Mouse (Mus musculus) stomach, embryonic 16.5 days (tissue): ENCODE data around the gene Rbck1. TPM values are rescaled to one million over a fixed set of nuclear protein-coding genes. Genes with fewer than 3 reads are reported as not detected.
A peak's percentile ranks its signal among the peaks of the same experiment; 100 is the strongest.

Experiments
- ATAC-seq: fragments of 200-750 bp; cut with Nextera tagmentation; 2 replicates; pipeline ENCODE4 v1.8.0; 2017; ENCODE audit warnings: moderate number of reproducible peaks, moderate TSS enrichment; ENCODE audit not compliant: insufficient read depth, low FRiP score
- H3K27ac ChIP-seq: fragments of 300-500 bp; sonication (generic); 2 replicates; pipeline ENCODE4 v1.5.1; 2014; ENCODE audit warnings: low read length
- H3K27me3 ChIP-seq: fragments of 300-500 bp; sonication (generic); 2 replicates; pipeline ENCODE4 v1.6.1; 2014; ENCODE audit warnings: low read length, control low read depth, mixed read lengths; ENCODE audit not compliant: control insufficient read depth, insufficient read depth
- H3K36me3 ChIP-seq: fragments of 300-500 bp; sonication (generic); 2 replicates; pipeline ENCODE4 v1.6.1; 2014; ENCODE audit warnings: low read length; ENCODE audit not compliant: control insufficient read depth, insufficient read depth
- H3K4me1 ChIP-seq: fragments of 300-500 bp; sonication (generic); 2 replicates; pipeline ENCODE4 v1.6.1; 2014; ENCODE audit warnings: low read length, control low read depth, mixed read lengths; ENCODE audit not compliant: control insufficient read depth, insufficient read depth
- H3K4me2 ChIP-seq: fragments of 300-500 bp; sonication (generic); 2 replicates; pipeline ENCODE4 v1.6.1; 2014; ENCODE audit warnings: low read depth, low read length, mixed read lengths
- H3K4me3 ChIP-seq: fragments of 300-500 bp; sonication (generic); replicated peaks from 2 replicates; pipeline ENCODE4 v1.5.1; 2014; ENCODE audit warnings: mild to moderate bottlenecking, low read length
- H3K9ac ChIP-seq: fragments of 300-500 bp; sonication (generic); 2 replicates; pipeline ENCODE4 v1.6.1; 2014; ENCODE audit warnings: low read length
- H3K9me3 ChIP-seq: fragments of 300-500 bp; sonication (generic); replicated peaks from 2 replicates; pipeline ENCODE4 v1.6.1; 2016; ENCODE audit warnings: low read length, control low read depth; ENCODE audit not compliant: control insufficient read depth
- WGBS: fragments of 180-500 bp; shearing (Covaris S2); extraction: QIAGEN DNeasy Blood & Tissue Kit; methylation state at CpG from one replicate; pipeline ENCODE4 v1.1.7; 2014; 5-methylcytosine and 5-hydroxymethylcytosine counted together
- polyA plus RNA-seq: library from polyadenylated mRNA; unstranded; fragments of >200 nt; fragmentation: Nextera tagmentation; extraction: Ambion mirVana; gene quantifications from 2 replicates; pipeline ENCODE4 v1.2.1, GENCODE M21; 2015

Rbck1 gene
- polyA plus RNA-seq, 1 experiment from 2014 or later: 72.6 TPM

DNA sequence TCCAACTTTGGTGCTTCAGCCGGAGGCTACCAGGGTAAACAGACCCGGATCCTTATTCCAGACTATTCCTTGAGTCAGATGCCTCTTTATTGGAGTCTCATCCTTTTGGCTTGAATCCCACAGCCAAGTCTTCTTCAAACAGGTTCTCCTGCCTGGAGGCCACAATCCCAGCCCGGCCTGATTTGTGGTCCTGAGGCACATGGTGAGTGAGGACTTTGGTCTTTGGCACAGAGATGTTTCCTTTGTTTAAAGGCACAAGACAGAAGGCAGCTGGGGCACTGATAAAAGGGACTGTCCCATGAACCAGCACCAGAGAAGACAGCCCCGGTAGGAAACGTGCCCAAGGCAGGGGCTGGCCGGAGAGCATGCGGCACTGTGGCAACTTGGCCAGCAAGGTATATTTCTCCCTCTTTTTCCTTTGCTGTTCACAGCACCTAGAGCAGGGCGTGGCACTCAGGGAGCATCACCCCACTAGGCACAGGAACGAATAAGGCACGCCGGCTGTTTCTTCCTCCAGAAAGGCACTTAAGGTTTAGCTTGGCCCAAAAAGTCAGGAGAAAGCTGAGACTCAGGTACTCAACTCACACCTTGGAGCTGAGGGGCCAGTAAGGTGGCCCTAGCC lies 5.2 kb upstream of the Rbck1 start:
- Histone ChIP-seq H3K9ac (no peak overlapping the region), H3K4me1 (peaks cover 2% of the 10 kb centered on the region; the same call in 1 of the 2 replicates), H3K4me2 (no peak overlapping the region), H3K9me3 (no peaks in the 10 kb centered on the region), H3K4me3 (no peak overlapping the region), H3K27ac (no peak overlapping the region), H3K36me3 (no peaks in the 10 kb centered on the region), H3K27me3 (no peaks in the 10 kb centered on the region)
- 82% methylated on average over 11 of the region's 11 CpGs for WGBS
- no peak for ATAC-seq

DNA sequence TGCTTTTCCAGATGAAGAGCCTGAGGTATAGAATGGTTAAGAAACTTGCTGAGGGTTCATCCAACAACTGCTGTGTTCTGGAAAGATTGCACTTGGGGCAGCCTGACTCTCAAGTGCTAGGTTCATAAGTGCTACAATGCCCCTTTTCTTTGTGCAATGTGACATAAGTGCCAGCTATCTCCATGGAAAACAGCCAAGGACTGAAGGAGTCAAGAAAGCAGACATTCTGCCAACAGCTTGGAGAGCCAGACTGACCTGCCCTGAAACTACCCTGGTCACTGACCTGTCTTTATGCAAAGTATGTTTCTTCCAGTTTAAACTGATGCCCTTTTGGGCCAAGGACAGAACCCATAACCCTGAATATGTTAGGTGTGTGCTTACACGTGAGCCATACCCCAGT lies 4.4 kb upstream of the Rbck1 start:
- H3K27ac ChIP-seq: no peak overlapping the region
- no peaks in the 10 kb centered on the region for H3K27me3 ChIP-seq
- H3K4me1 ChIP-seq: peaks cover 3% of the 10 kb centered on the region; the same call in 1 of the 2 replicates
- no peaks in the 10 kb centered on the region for H3K9me3 ChIP-seq
- no peak overlapping the region for H3K4me3 ChIP-seq
- H3K9ac ChIP-seq: no peak overlapping the region
- H3K36me3 ChIP-seq: no peaks in the 10 kb centered on the region
- 77% methylated on average over 1 of the region's 1 CpGs for WGBS
- no peak overlapping the region for H3K4me2 ChIP-seq
- no peak for ATAC-seq

DNA sequence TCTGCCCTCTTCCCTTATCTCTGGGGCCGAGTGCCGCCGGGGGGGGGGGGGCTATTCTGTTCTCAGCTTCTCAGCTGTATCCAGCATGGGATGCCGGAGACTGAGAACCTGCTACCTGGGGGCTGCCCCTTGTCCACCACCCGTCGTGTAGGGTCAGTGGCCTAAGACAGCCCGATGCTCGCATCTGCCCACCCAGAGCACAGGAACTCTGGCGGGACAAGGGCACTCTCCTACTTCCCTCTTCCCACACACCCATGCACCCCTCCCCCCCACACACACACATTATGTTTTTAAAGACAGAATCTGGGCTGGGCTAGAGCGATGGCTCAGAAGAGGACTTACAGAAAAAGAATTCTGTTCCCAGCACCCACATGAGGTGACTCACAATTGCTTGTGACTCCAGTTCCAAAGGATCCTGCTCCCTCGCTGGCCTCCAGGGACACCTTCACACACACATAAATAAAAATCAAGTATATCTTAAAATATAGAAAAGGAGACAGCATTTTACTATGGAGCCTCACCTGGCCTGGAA lies 2.9 kb upstream of the Rbck1 start:
- H3K9ac ChIP-seq: no peak overlapping the region
- no peak for ATAC-seq
- 53% methylated on average over 11 of the region's 11 CpGs for WGBS
- H3K4me3 ChIP-seq: no peak overlapping the region
- no peak overlapping the region for H3K4me2 ChIP-seq
- H3K4me1 ChIP-seq: peaks cover 14% of the 10 kb centered on the region
- H3K36me3 ChIP-seq: no peaks in the 10 kb centered on the region
- no peaks in the 10 kb centered on the region for H3K9me3 ChIP-seq
- no peak overlapping the region for H3K27ac ChIP-seq
- H3K27me3 ChIP-seq: no peaks in the 10 kb centered on the region

DNA sequence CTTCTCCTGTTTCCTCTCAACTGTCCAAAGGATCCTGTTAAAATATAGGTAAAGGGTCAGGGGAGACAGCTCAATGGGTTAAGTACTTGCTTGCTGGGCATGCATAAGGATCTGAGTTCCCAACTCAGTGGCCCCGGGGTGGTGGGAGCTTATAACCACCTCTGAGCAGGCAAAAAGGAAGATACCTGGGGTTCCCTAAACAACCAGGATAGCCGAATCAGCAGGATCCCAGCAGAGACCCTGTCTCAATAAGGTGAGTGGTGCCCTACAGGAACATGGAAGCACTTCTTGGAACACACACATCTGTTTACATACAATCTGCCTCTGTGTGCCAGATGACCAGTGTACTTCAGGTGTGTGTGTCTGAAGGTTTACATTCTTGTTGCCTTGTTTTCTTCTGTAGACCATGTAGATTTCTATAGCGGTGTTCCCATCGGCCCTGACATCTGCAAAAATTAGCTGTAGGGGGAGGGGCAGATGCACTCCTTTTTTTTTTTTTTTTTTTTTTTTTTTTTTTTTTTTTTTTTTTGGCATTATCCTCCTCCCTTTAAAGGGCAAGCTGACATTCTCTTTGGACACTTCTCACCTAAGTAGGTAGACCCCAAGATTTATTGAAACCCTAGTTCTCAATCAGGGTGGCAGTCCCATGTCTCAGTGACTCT lies 1.0 kb upstream of the Rbck1 start:
- no peak overlapping the region for H3K4me2 ChIP-seq
- 76% methylated on average over 4 of the region's 4 CpGs for WGBS
- no peak for ATAC-seq

DNA sequence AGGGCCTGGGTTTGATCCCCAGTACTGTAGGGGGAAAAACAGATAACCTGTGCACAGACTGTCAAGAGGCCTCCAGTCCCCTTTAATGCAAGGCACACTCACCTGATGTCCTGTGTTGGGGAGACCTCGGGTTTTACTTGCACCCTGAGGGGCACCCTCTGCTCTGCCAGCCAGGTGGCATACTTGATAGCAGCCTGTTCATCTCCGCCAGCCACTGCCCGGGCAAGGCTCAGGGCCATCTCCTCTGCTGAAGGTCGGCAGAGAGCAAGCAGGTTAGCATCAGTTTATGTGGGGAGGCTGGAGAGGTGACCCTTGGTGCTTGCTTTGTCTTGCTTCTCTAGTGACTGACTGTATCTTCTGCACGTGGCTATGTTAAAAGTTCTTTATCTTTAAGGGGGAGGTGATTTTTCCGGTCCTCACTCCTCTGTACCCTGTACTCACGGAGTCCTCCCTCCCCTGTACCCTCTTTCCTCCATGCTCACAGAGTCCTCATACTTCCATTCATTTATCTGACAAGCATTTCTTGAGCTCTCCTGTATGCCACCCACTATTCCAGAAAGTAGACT lies 1.5 kb downstream of the Rbck1 start:
- WGBS: 52% methylated on average over 7 of the region's 7 CpGs
- H3K9me3 ChIP-seq: no peaks in the 10 kb centered on the region
- H3K4me1 ChIP-seq: peaks cover 14% of the 10 kb centered on the region
- H3K9ac ChIP-seq: peak overlapping the region; percentile 91
- H3K4me2 ChIP-seq: peak overlapping the region; percentile 63
- no peak for ATAC-seq
- no peaks in the 10 kb centered on the region for H3K27me3 ChIP-seq
- H3K36me3 ChIP-seq: 0 out of 2 replicates have a peak, but pooled peaks cover 3% of the 10 kb centered on the region
- no peak overlapping the region for H3K27ac ChIP-seq
- H3K4me3 ChIP-seq: peak overlapping the region; percentile 73

More for the DNA sequence above, 1.0 kb upstream of the Rbck1 start:
- no peak overlapping the region for H3K9ac ChIP-seq
- H3K9me3 ChIP-seq: no peaks in the 10 kb centered on the region
- H3K27me3 ChIP-seq: no peaks in the 10 kb centered on the region
- no peak overlapping the region for H3K4me3 ChIP-seq
- peaks cover 14% of the 10 kb centered on the region for H3K4me1 ChIP-seq
- H3K36me3 ChIP-seq: no peaks in the 10 kb centered on the region
- no peak overlapping the region for H3K27ac ChIP-seq

DNA sequence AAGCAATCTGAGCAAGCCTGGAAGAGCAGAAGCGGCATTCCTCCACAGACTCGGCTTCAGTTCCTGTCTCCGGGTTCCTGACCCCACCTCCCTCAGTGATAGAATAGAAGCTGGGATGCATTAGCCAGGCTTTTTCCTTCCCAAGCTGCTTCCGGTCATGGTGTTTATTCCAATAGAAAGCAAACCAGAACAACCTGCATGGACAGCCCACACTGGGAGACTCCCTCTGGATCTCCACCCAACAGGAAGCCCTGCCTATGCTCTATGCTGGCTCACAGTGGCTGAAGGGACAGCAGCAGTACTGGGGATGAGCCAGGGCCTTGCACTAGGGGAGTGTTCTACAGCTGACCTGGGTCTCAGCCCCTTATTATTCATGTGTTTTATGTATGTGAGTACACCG lies 4.5 kb downstream of the Rbck1 start:
- no peak overlapping the region for H3K9ac ChIP-seq
- peaks cover 18% of the 10 kb centered on the region for H3K36me3 ChIP-seq
- no peak overlapping the region for H3K27ac ChIP-seq
- H3K9me3 ChIP-seq: no peaks in the 10 kb centered on the region
- WGBS: 71% methylated on average over 5 of the region's 5 CpGs
- no peaks in the 10 kb centered on the region for H3K27me3 ChIP-seq
- ATAC-seq: no peak
- no peak overlapping the region for H3K4me2 ChIP-seq
- no peak overlapping the region for H3K4me3 ChIP-seq
- H3K4me1 ChIP-seq: peaks cover 14% of the 10 kb centered on the region

GRCm38 (mm10) chr2:152326654-152327053 lies 5.8 kb downstream of the Rbck1 start:
- H3K36me3 ChIP-seq: peaks cover 23% of the 10 kb centered on the region
- no peaks in the 10 kb centered on the region for H3K27me3 ChIP-seq
- H3K4me3 ChIP-seq: no peak overlapping the region
- no peak overlapping the region for H3K27ac ChIP-seq
- H3K4me2 ChIP-seq: no peak overlapping the region
- no peaks in the 10 kb centered on the region for H3K9me3 ChIP-seq
- peaks cover 11% of the 10 kb centered on the region for H3K4me1 ChIP-seq
- H3K9ac ChIP-seq: no peak overlapping the region
- WGBS: 85% methylated on average over 8 of the region's 8 CpGs
- no peak for ATAC-seq

DNA sequence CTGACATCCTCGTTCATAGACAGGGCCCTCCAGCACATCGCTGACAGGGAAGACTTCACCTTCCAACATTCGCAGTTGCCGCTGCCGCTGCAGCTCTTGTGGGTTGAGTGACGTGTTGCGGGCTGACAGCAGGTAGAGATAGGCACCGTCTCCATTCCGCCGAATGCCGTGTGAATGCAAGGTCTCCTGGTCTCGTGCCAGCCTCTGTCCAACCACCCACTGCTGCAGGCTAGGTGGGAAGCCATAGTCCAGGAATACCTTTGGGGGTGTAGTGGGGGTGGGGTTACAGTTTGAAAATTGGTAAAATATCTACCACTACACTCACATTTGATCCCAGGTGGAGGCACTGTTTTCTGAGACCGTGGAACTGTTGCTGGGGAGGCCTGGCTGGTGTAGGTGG lies 6.3 kb downstream of the Rbck1 start:
- no peaks in the 10 kb centered on the region for H3K9me3 ChIP-seq
- peaks cover 8% of the 10 kb centered on the region for H3K4me1 ChIP-seq
- H3K27me3 ChIP-seq: no peaks in the 10 kb centered on the region
- WGBS: 91% methylated on average over 13 of the region's 13 CpGs
- no peak for ATAC-seq
- H3K4me3 ChIP-seq: no peak overlapping the region
- no peak overlapping the region for H3K4me2 ChIP-seq
- H3K9ac ChIP-seq: no peak overlapping the region
- no peak overlapping the region for H3K27ac ChIP-seq
- peaks cover 23% of the 10 kb centered on the region for H3K36me3 ChIP-seq

- Histone ChIP-seq H3K9me3 (no peaks in the 10 kb centered on the region), H3K36me3 (peaks cover 23% of the 10 kb centered on the region), H3K4me3 (no peak overlapping the region), H3K27ac (no peak overlapping the region), H3K9ac (no peak overlapping the region), H3K27me3 (no peaks in the 10 kb centered on the region), H3K4me2 (no peak overlapping the region), H3K4me1 (no peaks in the 10 kb centered on the region)
- no peak for ATAC-seq
- WGBS: 74% methylated on average over 3 of the region's 3 CpGs
Observed at GRCm38 (mm10) chr2:152324842-152325241, 7.6 kb downstream of the Rbck1 start.
